Mouse (Mus musculus): ENCODE results near the gene Dact2.

DNA sequence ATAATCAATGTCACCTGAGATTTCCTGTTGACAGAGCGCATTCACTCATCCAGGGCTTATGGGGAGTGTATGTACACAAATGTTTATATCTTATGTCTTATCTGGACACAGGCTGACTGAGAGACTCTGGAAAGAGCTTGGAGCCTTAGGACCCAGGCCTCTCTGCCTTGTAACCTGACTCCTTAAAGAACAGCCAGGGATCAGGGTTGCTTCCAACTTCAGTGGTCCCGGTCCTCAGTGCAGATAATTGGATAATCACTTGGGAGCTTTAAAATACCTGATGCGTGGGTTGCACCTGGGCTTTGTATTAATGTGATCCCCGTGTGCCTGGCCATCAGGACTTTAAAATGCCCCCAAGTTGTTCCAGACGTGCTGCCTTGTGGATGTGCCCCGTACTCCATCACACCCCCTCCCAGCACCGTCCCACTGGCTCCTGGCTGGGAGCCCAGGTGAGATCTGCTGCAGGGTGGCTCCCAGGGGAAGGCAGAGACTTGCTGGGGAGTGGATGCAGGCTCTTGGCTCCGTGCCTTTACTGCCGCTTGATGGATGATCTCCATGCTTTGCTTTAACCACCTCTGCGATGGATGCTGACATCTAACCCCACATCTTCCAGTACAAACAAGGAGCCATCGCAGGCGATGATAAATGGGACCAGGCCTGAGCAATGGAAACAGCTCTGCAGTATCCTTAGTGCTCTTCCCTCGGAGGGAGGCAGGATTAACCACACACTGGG, 26.8 kb upstream of the Dact2 start:
- no peak for TF ChIP-seq CTCF (conservative IDR thresholded peaks at IDR 0.05; ENCODE audit: low read length)
- TF ChIP-seq NANOG (IDR thresholded peaks at IDR 0.05; ENCODE audit: borderline replicate concordance, low read length) = no peak

Data from E14TG2a.4 (cell line).